Mouse (Mus musculus) thymus, adult 2 months (tissue): ENCODE data around the gene Dapp1.

Experiments used
- CTCF ChIP-seq: fragments of 200-500 bp; IDR thresholded peaks from 2 replicates; pipeline ENCODE4 v1.5.1; 2012; ENCODE audit warnings: mild to moderate bottlenecking, control low read depth, low read length, moderate library complexity, borderline replicate concordance; ENCODE audit not compliant: control insufficient read depth, poor library complexity, insufficient read depth; ENCODE audit errors: extremely low read depth
- POLR2A ChIP-seq: fragments of 200-500 bp; IDR thresholded peaks from 2 replicates; pipeline ENCODE4 v1.6.1; 2012; ENCODE audit warnings: mild to moderate bottlenecking, low read length, control low read depth, moderate library complexity; ENCODE audit not compliant: control insufficient read depth, poor library complexity, insufficient read depth; ENCODE audit errors: extremely low read depth

GRCm38 (mm10) chr3:137980435-137981381 is 637 bp downstream of the Dapp1 start:
- no peak for TF ChIP-seq CTCF
- TF ChIP-seq POLR2A, result no peak
